Mouse (Mus musculus) MEL (cell line): ENCODE results near the gene Ahcyl2. TPM values are rescaled to one million over a fixed set of nuclear protein-coding genes. Genes with fewer than 3 reads are reported as not detected.

Experiments used
- DNase-seq: peaks from one replicate; pipeline ENCODE4 v3.0.0; 2011; ENCODE audit warnings: low read depth, low spot score
- H3K27ac ChIP-seq: 2 replicates; pipeline ENCODE4 v1.5.1; 2012; ENCODE audit warnings: low read depth, mild to moderate bottlenecking, control low read depth, low read length, moderate library complexity; ENCODE audit not compliant: control insufficient read depth
- H3K27me3 ChIP-seq, 2 experiments: fragments of 150-350 bp in 1 of 2; sonication (generic) in 1 of 2; 2 replicates each; pipeline ENCODE4 v1.6.1; 2012; ENCODE audit warnings: low read length in 2 of 2, mild to moderate bottlenecking in 2 of 2, improper control_type of control experiment in 1 of 2, moderate library complexity in 1 of 2; ENCODE audit not compliant: insufficient read depth in 2 of 2, control insufficient read depth in 1 of 2
- H3K36me3 ChIP-seq, 2 experiments: 2 replicates each; pipeline ENCODE4 v1.6.1; 2012 to 2014; ENCODE audit warnings: low read length in 2 of 2, improper control_type of control experiment in 1 of 2, inconsistent platforms in 1 of 2, mild to moderate bottlenecking in 1 of 2; ENCODE audit not compliant: insufficient read depth in 2 of 2, control insufficient read depth in 1 of 2
- H3K4me1 ChIP-seq, 2 experiments: fragments of 150-350 bp in 1 of 2; sonication (generic) in 1 of 2; 2 replicates each; pipeline ENCODE4 v1.6.1; 2012; ENCODE audit warnings: low read length in 2 of 2, improper control_type of control experiment in 1 of 2, mild to moderate bottlenecking in 1 of 2; ENCODE audit not compliant: insufficient read depth in 2 of 2, control insufficient read depth in 1 of 2
- H3K4me3 ChIP-seq, 2 experiments: fragments of 150-350 bp in 1 of 2; sonication (generic) in 1 of 2; 2 replicates each; pipeline ENCODE4 v1.5.1; 2012; ENCODE audit warnings: low read depth in 2 of 2, low read length in 2 of 2, mild to moderate bottlenecking in 2 of 2, moderate library complexity in 2 of 2, control low read depth in 1 of 2, improper control_type of control experiment in 1 of 2; ENCODE audit not compliant: control insufficient read depth in 1 of 2, insufficient read depth in 1 of 2
- H3K79me2 ChIP-seq: 2 replicates; pipeline ENCODE4 v1.6.1; 2012; ENCODE audit warnings: mild to moderate bottlenecking, low read length, moderate library complexity; ENCODE audit not compliant: control insufficient read depth, poor library complexity, insufficient read depth
- H3K9ac ChIP-seq: 2 replicates; pipeline ENCODE4 v1.6.1; 2012; ENCODE audit warnings: low read depth, mild to moderate bottlenecking, control low read depth, low read length, moderate library complexity; ENCODE audit not compliant: control insufficient read depth, poor library complexity, severe bottlenecking
- H3K9me3 ChIP-seq: fragments of 150-350 bp; sonication (generic); replicated peaks from 2 replicates; pipeline ENCODE4 v1.6.1; 2012; ENCODE audit warnings: mild to moderate bottlenecking, low read length, improper control_type of control experiment, moderate library complexity; ENCODE audit not compliant: insufficient read depth
- BHLHE40 ChIP-seq: IDR thresholded peaks from 2 replicates; pipeline ENCODE4 v1.6.1; 2012; ENCODE audit warnings: low read depth, mild to moderate bottlenecking, inconsistent platforms, low read length, improper control_type of control experiment, borderline replicate concordance
- ELF1 ChIP-seq: IDR thresholded peaks from 2 replicates; pipeline ENCODE4 v1.6.1; 2014; ENCODE audit warnings: low read depth, mild to moderate bottlenecking, inconsistent platforms, low read length, improper control_type of control experiment, moderate library complexity
- ETS1 ChIP-seq: IDR thresholded peaks from 2 replicates; pipeline ENCODE4 v1.6.1; 2012; ENCODE audit warnings: low read depth, mild to moderate bottlenecking, inconsistent platforms, low read length, improper control_type of control experiment, moderate library complexity
- GATA1 ChIP-seq: IDR thresholded peaks from 2 replicates; pipeline ENCODE4 v1.6.1; 2011; ENCODE audit warnings: low read depth, low read length, improper control_type of control experiment
- KAT2A ChIP-seq: conservative IDR thresholded peaks from 2 replicates; pipeline ENCODE4 v1.6.1; 2012; ENCODE audit warnings: low read depth, low read length, improper control_type of control experiment, inconsistent platforms
- MAZ ChIP-seq: IDR thresholded peaks from 2 replicates; pipeline ENCODE4 v1.6.1; 2012; ENCODE audit warnings: low read depth, mild to moderate bottlenecking, inconsistent platforms, low read length, improper control_type of control experiment
- MXI1 ChIP-seq: IDR thresholded peaks from 2 replicates; pipeline ENCODE4 v1.6.1; 2011; ENCODE audit warnings: mild to moderate bottlenecking, low read depth, low read length, improper control_type of control experiment
- MYB ChIP-seq: IDR thresholded peaks from 2 replicates; pipeline ENCODE4 v1.6.1; 2011; ENCODE audit warnings: mild to moderate bottlenecking, low read depth, low read length, improper control_type of control experiment
- NRF1 ChIP-seq: IDR thresholded peaks from 2 replicates; pipeline ENCODE4 v1.6.1; 2014; ENCODE audit warnings: low read depth, mild to moderate bottlenecking, inconsistent platforms, low read length, improper control_type of control experiment, moderate library complexity; ENCODE audit not compliant: poor library complexity, insufficient read depth, severe bottlenecking
- RAD21 ChIP-seq: IDR thresholded peaks from 2 replicates; pipeline ENCODE4 v1.6.1; 2011; ENCODE audit warnings: mild to moderate bottlenecking, low read depth, low read length, improper control_type of control experiment
- SIN3A ChIP-seq: IDR thresholded peaks from 2 replicates; pipeline ENCODE4 v1.6.1; 2012; ENCODE audit warnings: low read length, improper control_type of control experiment, inconsistent platforms
- SMC3 ChIP-seq: IDR thresholded peaks from 2 replicates; pipeline ENCODE4 v1.6.1; 2011; ENCODE audit warnings: low read depth, low read length, improper control_type of control experiment
- TBP ChIP-seq: IDR thresholded peaks from 2 replicates; pipeline ENCODE4 v1.8.0; 2011; ENCODE audit warnings: low read depth, low read length, improper control_type of control experiment
- USF1 ChIP-seq: IDR thresholded peaks from 2 replicates; pipeline ENCODE4 v1.6.1; 2014; ENCODE audit warnings: low read depth, mild to moderate bottlenecking, inconsistent platforms, low read length, improper control_type of control experiment, moderate library complexity
- USF2 ChIP-seq, 2 experiments: IDR thresholded peaks; 2 replicates each; pipeline ENCODE4 v1.6.1; 2011 to 2012; ENCODE audit warnings: improper control_type of control experiment in 2 of 2, low read length in 2 of 2, borderline replicate concordance in 1 of 2, inconsistent platforms in 1 of 2, low read depth in 1 of 2, mild to moderate bottlenecking in 1 of 2; ENCODE audit not compliant: insufficient read depth in 1 of 2
- ZKSCAN1 ChIP-seq: IDR thresholded peaks from 2 replicates; pipeline ENCODE4 v1.6.1; 2012; ENCODE audit warnings: low read depth, mild to moderate bottlenecking, inconsistent platforms, low read length, improper control_type of control experiment, moderate library complexity
- polyA plus RNA-seq, 2 experiments: library from polyadenylated mRNA; stranded (reverse) in 1 of 2; unstranded in 1 of 2; fragments of >175 nt in 1 of 2; fragments of >200 nt in 1 of 2; gene quantifications; 2 replicates each; pipeline versions ENCODE4 v1.2.1 to v1.2.4; 2012; ENCODE audit warnings: low replicate concordance in 2 of 2, low read depth in 1 of 2; ENCODE audit not compliant: insufficient read length in 2 of 2, insufficient read depth in 1 of 2, missing spikeins in 1 of 2
- total RNA-seq: library from RNA; depleted of rRNA; stranded (reverse); fragments of 300-350 nt; gene quantifications from 2 replicates; pipeline ENCODE4 v1.2.3, GENCODE M21; 2012

Ahcyl2 gene
- total and polyA plus RNA-seq, 3 experiments = 16.9 to 17.0 TPM; not detected in 1

DNA sequence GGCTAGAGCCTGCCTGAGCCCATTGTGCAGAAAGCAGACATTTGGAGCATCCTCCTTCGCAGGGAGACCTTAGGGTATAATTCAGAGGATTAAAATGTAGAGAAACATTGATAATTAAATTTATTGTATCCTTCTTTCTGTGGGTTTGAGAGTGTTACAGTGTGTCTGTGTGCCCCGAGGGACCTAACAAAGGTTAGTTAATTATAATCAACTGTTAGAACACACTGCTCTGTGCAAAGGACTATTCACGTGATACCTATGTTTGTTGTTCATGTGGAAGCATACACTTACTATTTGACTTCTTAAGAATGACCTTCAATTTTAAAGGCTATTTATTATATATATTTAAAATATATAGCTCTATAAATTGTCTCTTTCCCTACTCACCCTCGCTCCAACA, 64.5 kb downstream of the Ahcyl2 start:
- peaks cover 0 to 2% of the 10 kb centered on the region in 2 experiments; a peak in 1 of 4 replicates for H3K36me3 ChIP-seq
- H3K27me3 ChIP-seq = no peaks in the 10 kb centered on the region
- no peak for TF ChIP-seq SMC3
- TF ChIP-seq KAT2A = no peak
- no peak for TF ChIP-seq MAZ
- no peak for TF ChIP-seq TBP
- no peak for TF ChIP-seq BHLHE40
- H3K4me1 ChIP-seq = no peaks in the 10 kb centered on the region
- no peak for DNase-seq
- no peak overlapping the region for H3K9ac ChIP-seq
- no peaks in the 10 kb centered on the region for H3K79me2 ChIP-seq
- H3K9me3 ChIP-seq = no peaks in the 10 kb centered on the region
- H3K27ac ChIP-seq = no peak overlapping the region
- no peak overlapping the region for H3K4me3 ChIP-seq

DNA sequence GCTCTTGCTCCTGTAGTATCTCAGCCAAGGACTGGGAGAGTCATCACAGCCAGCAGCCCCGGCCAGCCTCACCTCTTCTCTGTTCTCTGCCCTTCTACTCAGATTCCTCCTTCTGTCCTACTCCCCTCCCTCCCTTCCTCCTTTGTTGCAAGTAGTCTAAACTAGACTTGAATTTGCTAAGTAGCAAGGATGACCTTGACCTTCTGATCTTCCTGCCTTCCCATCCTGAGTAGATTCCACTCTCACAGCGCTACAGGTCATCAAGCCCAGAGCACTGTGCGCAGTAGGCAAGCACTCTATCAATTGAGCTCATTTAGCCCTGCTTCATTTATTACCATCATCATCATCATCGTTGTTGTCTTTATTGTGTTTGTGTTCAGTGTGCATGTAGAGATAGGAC, 65.3 kb downstream of the Ahcyl2 start:
- H3K27ac ChIP-seq = no peak overlapping the region
- H3K9ac ChIP-seq = no peak overlapping the region
- H3K79me2 ChIP-seq = no peaks in the 10 kb centered on the region
- DNase-seq = no peak
- no peak overlapping the region for H3K4me3 ChIP-seq
- TF ChIP-seq KAT2A (no peak), GATA1 (no peak), ELF1 (no peak), MXI1 (no peak), SIN3A (no peak), ETS1 (no peak), NRF1 (no peak), MAZ (no peak), SMC3 (no peak), BHLHE40 (no peak), USF1 (no peak), USF2 (IDR thresholded peaks at IDR 0.05; ENCODE audit: borderline replicate concordance in 1 of 2, insufficient read depth in 1 of 2, low read depth in 1 of 2, low read length in 2 of 2) (no peak), RAD21 (no peak), ZKSCAN1 (no peak), MYB (no peak)
- no peaks in the 10 kb centered on the region for H3K4me1 ChIP-seq
- peaks cover 0 to 2% of the 10 kb centered on the region in 2 experiments; a peak in 1 of 4 replicates for H3K36me3 ChIP-seq
- H3K9me3 ChIP-seq = no peaks in the 10 kb centered on the region
- H3K27me3 ChIP-seq = no peaks in the 10 kb centered on the region
